Mouse (Mus musculus) liver, adult (tissue): ENCODE data around the gene Olfr974.
"Not testable (repeated sequence)": the region's sequence is repeated elsewhere in the genome, so short reads cannot be mapped to it uniquely, and the experiment has no call there.

ENCODE experiments used
- GATA4 ChIP-seq: IDR thresholded peaks from 2 replicates; pipeline ENCODE4 v1.6.1; 2014; ENCODE audit warnings: mild to moderate bottlenecking, low read length; ENCODE audit not compliant: insufficient replicate concordance

Gene Olfr974

DNA sequence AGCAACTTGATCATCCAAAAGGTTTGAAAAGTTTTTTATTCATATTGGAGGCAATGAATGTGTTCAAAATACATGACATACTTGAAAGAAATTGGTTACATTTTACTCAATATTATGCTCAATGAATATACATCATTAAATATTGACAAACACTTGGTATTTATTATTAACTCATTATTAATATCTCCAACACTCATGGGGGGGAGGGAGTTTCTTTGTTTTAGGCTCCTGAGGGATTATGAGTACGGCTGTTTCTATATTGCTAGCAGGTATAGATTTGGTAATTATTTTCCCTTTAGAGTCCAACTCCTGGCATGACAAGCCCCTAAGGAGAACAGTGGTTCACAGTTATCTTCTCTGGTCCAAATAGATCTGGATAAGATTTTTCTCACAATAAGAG, at the start of gene Olfr974:
Gene Olfr974 (plus strand): TSS at position 301 of the 400 bp plus-strand sequence.
- no peak for TF ChIP-seq GATA4

DNA sequence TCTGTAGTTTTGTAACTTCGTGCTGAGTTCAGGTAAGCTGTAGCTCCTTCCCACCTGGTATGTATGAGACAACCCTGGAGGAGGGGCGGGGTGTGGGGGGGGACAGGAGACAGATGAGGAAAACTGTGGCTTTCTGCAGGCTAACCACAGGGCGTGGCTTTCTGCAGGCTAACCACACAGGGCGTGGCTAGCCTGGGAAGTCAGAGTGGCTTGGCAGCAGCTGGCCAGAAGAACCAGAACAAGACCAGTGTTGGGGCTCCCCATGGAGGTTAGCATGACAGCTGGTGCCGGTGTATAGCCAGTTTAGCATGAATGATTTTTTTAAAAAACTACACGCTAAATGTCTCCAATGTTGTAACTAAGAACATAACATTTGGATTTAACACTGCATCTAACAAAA, 32.2 kb upstream of the Olfr974 start:
- no peak for TF ChIP-seq GATA4

GRCm38 (mm10) chr9:39907036-39907435, 30.3 kb upstream of the Olfr974 start, which contains the start of gene Olfr229:
Gene Olfr229, plus strand, starts transcription at chr9:39907336.
- TF ChIP-seq GATA4, result no peak

DNA sequence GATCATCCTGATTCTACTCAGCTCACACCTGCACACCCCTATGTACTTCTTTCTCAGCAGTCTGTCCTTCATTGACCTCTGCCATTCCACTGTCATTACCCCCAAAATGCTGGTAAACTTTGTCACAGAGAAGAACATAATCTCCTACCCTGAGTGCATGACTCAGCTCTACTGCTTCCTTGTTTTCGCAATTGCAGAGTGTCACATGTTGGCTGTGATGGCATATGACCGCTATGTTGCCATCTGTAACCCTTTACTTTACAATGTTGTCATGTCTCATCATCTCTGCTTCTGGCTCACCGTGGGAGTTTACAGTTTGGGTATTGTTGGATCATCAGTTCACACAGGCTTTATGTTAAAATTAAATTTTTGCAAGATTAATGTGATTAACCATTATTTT, 27.4 kb upstream of the Olfr974 start:
- TF ChIP-seq GATA4, result no peak

DNA sequence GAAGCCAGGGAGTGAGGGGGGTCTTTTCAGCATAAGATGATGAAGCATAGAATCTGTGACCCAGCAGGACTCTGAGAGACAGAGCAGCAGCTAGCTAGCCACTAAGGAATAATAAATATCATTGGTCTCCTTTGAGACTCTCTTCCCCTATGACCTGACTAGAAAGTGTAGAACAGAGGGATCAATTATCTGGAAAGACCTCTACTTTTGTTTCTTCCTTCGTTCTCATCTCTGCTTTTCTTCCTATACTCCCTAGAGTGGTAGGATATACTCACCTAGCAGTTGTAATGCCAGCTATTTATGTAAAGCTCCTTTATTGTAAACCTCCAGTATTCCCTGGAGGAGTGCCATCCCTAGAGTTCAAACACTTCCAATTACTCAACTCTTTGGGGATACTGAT, 14.6 kb downstream of the Olfr974 start, which contains the start of gene Olfr975:
Gene Olfr975 (minus strand): TSS at position 101 of the 400 bp plus-strand sequence.
- no peak for TF ChIP-seq GATA4

- TF ChIP-seq GATA4, result not testable (repeated sequence)
Measured at GRCm38 (mm10) chr9:39961033-39961432, 23.7 kb downstream of the Olfr974 start, which contains the start of gene Olfr976. Gene Olfr976, minus strand, starts transcription at chr9:39961133.

DNA sequence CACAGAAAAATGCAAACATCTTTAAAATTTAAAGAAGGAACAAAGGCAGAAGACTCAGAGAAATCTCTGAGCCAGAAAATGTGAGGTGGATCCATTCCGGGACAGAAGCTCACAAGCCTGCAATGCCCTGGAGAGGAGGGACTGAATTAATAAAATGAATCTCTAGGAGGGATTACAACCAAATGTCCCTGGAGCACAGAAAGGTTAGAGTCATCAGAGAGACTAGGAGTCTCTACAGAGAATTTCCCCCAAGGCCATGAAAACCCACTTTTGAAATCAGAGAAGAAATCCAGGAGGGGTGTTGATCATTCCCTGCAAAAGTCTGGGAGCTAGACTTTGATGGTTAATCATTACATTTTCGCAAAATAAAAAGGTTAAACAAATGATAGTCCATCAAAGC, 54.5 kb downstream of the Olfr974 start, which contains the start of gene Olfr978:
Gene Olfr978 (plus strand): TSS at position 301 of the 400 bp plus-strand sequence.
- no peak for TF ChIP-seq GATA4
